Mouse (Mus musculus) G1E (cell line): ENCODE measurements around the gene Matn4.

Source experiments
- CTCF ChIP-seq: IDR thresholded peaks from 2 replicates; pipeline ENCODE4 v1.5.1; 2012; ENCODE audit warnings: low read depth, low read length, inconsistent platforms, mixed read lengths
- TAL1 ChIP-seq: conservative IDR thresholded peaks from 2 replicates; pipeline ENCODE4 v1.6.1; 2012; ENCODE audit warnings: low read depth, low read length, inconsistent platforms, mixed read lengths

DNA sequence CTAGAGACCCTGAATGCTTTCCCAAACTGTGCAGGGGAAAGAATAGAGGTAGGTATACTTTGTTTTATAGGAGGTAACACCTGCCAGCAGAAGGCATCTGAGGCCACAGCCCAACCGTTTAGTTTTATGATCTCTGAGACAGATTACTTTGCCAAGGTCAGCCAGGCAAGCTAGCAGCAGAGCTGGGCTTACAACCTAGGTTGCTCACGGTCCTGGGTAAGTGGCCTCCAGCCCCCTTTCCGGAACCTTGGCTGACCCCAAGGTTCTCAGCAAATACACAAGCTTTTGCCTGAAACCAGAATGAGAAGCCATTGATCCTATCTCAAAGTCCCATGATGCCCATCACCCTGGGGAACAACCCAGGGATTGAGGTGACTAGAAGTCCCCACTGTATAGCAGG, 29.7 kb upstream of the Matn4 start:
- TF ChIP-seq CTCF (no peak), TAL1 (no peak)
